Mouse (Mus musculus) forebrain, embryonic 14.5 days (tissue): ENCODE data around the gene Kl. TPM values are rescaled to one million over a fixed set of nuclear protein-coding genes. Genes with fewer than 3 reads are reported as not detected.

Source experiments
- ATAC-seq: fragments of 200-750 bp; cut with Nextera tagmentation; 2 replicates; pipeline ENCODE4 v1.8.0; 2017; ENCODE audit warnings: mild to moderate bottlenecking, moderate library complexity
- DNase-seq: peaks from one replicate; pipeline ENCODE4 v3.0.0-alpha.2; 2015; ENCODE audit warnings: low spot score
- H3K27ac ChIP-seq: fragments of 300-500 bp; sonication (generic); 2 replicates; pipeline ENCODE4 v1.5.1; 2014; ENCODE audit warnings: low read depth, mild to moderate bottlenecking, control low read depth, low read length, moderate library complexity
- H3K27me3 ChIP-seq: fragments of 300-500 bp; sonication (generic); replicated peaks from 2 replicates; pipeline ENCODE4 v1.6.1; 2014; ENCODE audit warnings: low read length, control low read depth, mixed read lengths; ENCODE audit not compliant: control insufficient read depth, insufficient read depth
- H3K36me3 ChIP-seq: fragments of 300-500 bp; sonication (generic); 2 replicates; pipeline ENCODE4 v1.6.1; 2014; ENCODE audit warnings: low read length, control low read depth; ENCODE audit not compliant: control insufficient read depth, insufficient read depth
- H3K4me1 ChIP-seq: fragments of 300-500 bp; sonication (generic); 2 replicates; pipeline ENCODE4 v1.6.1; 2014; ENCODE audit warnings: antibody characterized with exemption, low read length, control low read depth; ENCODE audit not compliant: control insufficient read depth, insufficient read depth
- H3K4me2 ChIP-seq: fragments of 300-500 bp; sonication (generic); 2 replicates; pipeline ENCODE4 v1.6.1; 2014; ENCODE audit warnings: mild to moderate bottlenecking, control low read depth, low read length
- H3K4me3 ChIP-seq: fragments of 300-500 bp; sonication (generic); 2 replicates; pipeline ENCODE4 v1.5.1; 2014; ENCODE audit warnings: low read depth, low read length, control low read depth
- H3K9ac ChIP-seq: fragments of 300-500 bp; sonication (generic); 2 replicates; pipeline ENCODE4 v1.6.1; 2014; ENCODE audit warnings: mild to moderate bottlenecking, low read length, control low read depth, moderate library complexity
- H3K9me3 ChIP-seq: fragments of 300-500 bp; sonication (generic); replicated peaks from 2 replicates; pipeline ENCODE4 v1.6.1; 2016; ENCODE audit warnings: low read length, control low read depth, mixed read lengths; ENCODE audit not compliant: control insufficient read depth
- WGBS: fragments of 180-500 bp; shearing (Covaris S2); extraction: QIAGEN DNeasy Blood & Tissue Kit; methylation state at CpG from one replicate; pipeline ENCODE4 v1.1.7; 2014; 5-methylcytosine and 5-hydroxymethylcytosine counted together
- polyA plus RNA-seq: library from polyadenylated mRNA; unstranded; fragments of >200 nt; fragmentation: Nextera tagmentation; extraction: Ambion mirVana; gene quantifications from 2 replicates; pipeline ENCODE4 v1.2.1, GENCODE M21; 2014

Gene Kl
- polyA plus RNA-seq, 1 experiment from 2014 or later = 0.20 TPM

DNA sequence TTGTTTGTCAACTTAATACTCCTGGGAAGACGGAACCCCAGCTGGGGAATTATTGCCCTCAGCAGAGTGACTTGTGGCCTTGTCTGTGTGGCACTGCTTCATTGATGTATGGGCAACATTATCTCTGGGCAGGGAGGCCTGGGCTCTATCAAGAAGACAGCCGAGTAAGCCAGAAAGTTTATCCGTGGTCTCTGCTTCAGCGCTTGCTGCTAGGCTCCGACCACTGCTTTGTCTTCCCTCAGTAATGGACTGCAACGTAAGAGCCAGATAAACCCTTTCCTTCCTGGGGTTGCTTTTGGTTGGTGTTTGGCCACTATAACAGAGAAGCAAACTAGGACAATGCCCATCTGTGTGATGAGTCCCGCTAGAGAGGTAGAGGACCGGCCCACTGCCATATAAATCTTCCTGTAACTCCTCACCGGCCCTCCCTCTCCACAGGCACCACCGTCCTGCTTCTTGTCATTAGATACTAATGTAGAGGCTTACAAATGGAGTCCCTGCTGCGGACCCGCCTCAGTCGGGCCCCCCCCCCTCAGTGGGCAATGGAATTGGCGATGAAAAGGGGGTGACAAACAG lies 25.1 kb downstream of the Kl start:
- Histone ChIP-seq H3K4me3 (no peak overlapping the region), H3K27me3 (no peaks in the 10 kb centered on the region), H3K4me1 (no peaks in the 10 kb centered on the region), H3K27ac (no peak overlapping the region), H3K36me3 (no peaks in the 10 kb centered on the region), H3K9me3 (no peaks in the 10 kb centered on the region), H3K4me2 (no peak overlapping the region), H3K9ac (no peak overlapping the region)
- DNase-seq (no peak), ATAC-seq (no peak)
- WGBS = 83% methylated on average over 14 of the region's 14 CpGs

DNA sequence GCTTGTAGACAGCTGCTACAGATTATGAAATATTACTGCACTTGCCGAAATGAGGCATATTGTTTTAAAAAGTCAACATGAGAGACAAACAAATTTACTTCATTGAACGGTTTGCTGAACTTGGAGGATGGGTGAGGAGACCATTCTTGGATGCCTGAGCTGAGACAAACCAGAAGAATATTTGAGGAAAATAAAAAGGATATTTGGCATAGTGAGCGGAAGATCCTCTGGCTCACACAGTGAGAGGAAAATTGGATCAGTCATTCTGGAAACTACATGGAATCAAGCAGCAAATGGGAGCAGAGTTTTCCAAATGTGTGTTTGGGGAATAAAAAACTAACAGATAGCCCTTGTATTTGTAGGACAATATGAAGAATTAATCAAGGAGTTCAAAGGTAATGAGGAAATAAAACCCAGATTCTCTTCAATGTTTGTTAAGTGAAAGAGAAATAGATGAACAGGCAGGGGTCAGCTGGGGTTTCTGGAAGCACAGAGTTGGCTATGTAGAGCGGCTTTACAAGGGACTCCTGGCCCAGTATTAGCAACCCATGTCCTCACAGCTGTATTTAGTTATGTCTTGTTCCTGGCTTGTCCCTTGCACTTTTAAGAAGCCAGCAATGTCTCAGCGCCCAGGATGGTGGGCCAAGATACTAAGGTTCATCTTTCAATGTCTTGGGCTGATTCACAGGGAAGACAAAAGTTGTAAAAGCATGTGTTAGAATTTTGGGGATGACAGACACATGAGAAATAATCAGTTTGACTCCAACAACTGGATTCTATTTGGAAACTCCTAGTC lies 27.1 kb downstream of the Kl start:
- Histone ChIP-seq H3K27ac (no peak overlapping the region), H3K9me3 (no peaks in the 10 kb centered on the region), H3K27me3 (no peaks in the 10 kb centered on the region), H3K36me3 (no peaks in the 10 kb centered on the region), H3K9ac (no peak overlapping the region), H3K4me1 (no peaks in the 10 kb centered on the region), H3K4me3 (no peak overlapping the region), H3K4me2 (no peak overlapping the region)
- no peak for DNase-seq
- WGBS = 89% methylated on average over 5 of the region's 5 CpGs
- no peak for ATAC-seq

DNA sequence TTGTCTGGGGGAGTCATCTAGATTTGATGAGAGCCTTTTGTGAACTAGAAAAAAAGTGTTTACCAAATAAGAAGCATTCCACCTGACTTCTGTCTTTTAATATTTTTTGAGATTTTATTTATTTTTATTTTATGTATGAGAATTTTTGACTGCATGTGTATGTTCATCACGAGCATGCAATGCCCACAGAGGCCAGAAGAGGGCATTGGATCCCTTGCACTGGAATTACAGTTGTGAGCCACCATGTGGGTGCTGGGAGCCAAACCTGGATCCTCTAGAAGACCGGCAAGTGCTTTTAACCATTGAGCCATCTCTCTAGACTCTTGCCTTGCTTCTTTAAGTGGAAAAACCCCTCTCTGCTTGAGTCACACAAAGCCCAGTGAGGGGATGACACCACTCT lies 29.7 kb downstream of the Kl start:
- no peak overlapping the region for H3K4me2 ChIP-seq
- H3K27ac ChIP-seq = no peak overlapping the region
- H3K27me3 ChIP-seq = no peaks in the 10 kb centered on the region
- no peak overlapping the region for H3K4me3 ChIP-seq
- no peaks in the 10 kb centered on the region for H3K9me3 ChIP-seq
- no peaks in the 10 kb centered on the region for H3K4me1 ChIP-seq
- H3K9ac ChIP-seq = no peak overlapping the region
- DNase-seq (no peak), ATAC-seq (no peak)
- no peaks in the 10 kb centered on the region for H3K36me3 ChIP-seq
- 90% methylated on average over 2 of the region's 2 CpGs for WGBS

DNA sequence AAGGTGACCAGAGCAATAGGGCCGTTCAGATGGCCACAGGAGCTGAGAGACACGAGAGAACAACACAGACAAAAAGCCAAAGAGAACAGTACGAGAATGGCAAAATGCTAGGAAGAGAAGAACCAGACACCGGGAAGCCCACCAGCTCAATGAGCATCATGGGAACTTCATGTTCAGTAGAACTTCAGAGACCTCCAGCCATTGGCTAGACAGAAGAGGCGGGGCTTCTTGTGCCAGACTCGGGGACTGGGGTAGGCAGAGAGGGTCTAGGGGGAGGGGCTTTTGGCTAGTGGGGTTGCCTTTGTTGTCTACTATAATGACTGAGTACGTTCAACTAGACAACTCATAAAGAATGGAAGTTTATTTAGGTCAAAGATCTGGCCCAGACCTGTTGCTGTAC lies 41.7 kb downstream of the Kl start:
- H3K36me3 ChIP-seq = no peaks in the 10 kb centered on the region
- H3K4me2 ChIP-seq = no peak overlapping the region
- DNase-seq = no peak

DNA sequence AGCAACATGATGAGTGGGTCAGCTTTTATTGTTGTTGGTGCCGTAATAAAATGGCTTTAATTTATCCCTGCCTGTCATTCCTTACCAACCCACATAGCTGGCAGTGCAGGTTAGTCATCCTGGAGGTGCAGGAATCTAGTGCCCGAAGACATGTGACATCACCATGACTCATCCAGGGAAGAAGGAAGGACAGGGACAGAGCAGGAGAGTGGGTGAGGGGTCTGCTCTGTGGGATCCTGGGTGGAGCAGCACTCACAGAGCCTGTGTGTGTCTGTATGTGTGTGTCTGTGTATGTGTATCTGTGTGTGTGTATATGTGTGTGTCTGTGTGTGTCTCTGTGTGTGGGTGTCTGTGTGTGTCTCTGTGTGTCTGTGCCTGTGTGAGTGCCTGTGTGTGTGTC lies 44.2 kb downstream of the Kl start:
- Histone ChIP-seq H3K4me2 (no peak overlapping the region), H3K4me1 (no peaks in the 10 kb centered on the region), H3K4me3 (no peak overlapping the region), H3K27ac (no peak overlapping the region), H3K9me3 (no peaks in the 10 kb centered on the region), H3K9ac (no peak overlapping the region), H3K27me3 (no peaks in the 10 kb centered on the region), H3K36me3 (no peaks in the 10 kb centered on the region)
- ATAC-seq = no peak
- WGBS = 80% methylated on average over 2 of the region's 2 CpGs
- no peak for DNase-seq

More for the DNA sequence above, 41.7 kb downstream of the Kl start:
- ATAC-seq = no peak
- Histone ChIP-seq H3K4me3 (no peak overlapping the region), H3K27me3 (no peaks in the 10 kb centered on the region), H3K27ac (no peak overlapping the region), H3K9me3 (no peaks in the 10 kb centered on the region), H3K4me1 (no peaks in the 10 kb centered on the region), H3K9ac (no peak overlapping the region)
- WGBS = 95% methylated on average over 7 of the region's 7 CpGs

DNA sequence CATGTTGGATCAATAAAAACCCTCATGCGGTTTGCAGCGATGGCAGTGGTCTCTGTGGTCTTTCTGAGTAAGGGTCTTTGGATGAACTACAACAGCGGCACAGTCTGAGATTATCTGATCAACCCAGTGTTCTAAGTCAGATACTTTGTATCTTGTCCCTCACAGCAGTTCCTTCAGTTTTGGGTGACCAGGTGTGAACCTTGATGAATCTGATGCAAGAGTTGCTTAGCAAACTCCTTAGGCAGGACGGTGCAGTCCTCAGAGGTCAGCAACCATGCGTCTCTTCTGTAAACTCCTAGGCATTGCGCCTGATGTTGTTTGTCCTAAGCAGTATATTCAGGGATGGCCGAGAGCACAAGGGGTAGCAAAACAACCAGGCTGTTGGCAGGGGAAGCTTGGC lies 48.7 kb downstream of the Kl start:
- H3K9me3 ChIP-seq = no peaks in the 10 kb centered on the region
- no peak overlapping the region for H3K27ac ChIP-seq
- H3K4me3 ChIP-seq = no peak overlapping the region
- no peaks in the 10 kb centered on the region for H3K36me3 ChIP-seq
- no peaks in the 10 kb centered on the region for H3K27me3 ChIP-seq
- no peak for ATAC-seq
- H3K4me1 ChIP-seq = no peaks in the 10 kb centered on the region
- 96% methylated on average over 7 of the region's 7 CpGs for WGBS
- no peak for DNase-seq
- H3K4me2 ChIP-seq = no peak overlapping the region
- no peak overlapping the region for H3K9ac ChIP-seq

DNA sequence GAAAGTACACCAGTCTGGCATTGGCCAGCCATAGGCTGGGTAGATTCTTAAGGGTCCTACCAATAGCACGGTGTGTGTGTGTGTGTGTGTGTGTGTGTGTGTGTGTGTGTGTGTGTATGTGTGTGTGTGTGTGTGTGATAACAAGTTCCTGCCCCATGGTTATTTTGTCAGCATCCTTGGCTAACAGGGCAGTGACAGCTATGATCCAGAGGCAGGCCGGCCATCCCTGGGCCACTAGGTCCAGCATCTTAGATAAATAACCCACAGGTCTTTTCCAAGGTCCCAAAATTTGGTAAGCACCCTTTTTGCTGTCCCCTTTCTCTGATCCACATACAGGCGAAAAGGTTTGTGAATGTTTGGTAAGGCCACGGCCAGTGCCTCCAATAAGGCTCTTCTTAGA lies 49.6 kb downstream of the Kl start:
- ATAC-seq (no peak), DNase-seq (no peak)
- Histone ChIP-seq H3K4me2 (no peak overlapping the region), H3K36me3 (no peaks in the 10 kb centered on the region), H3K4me1 (no peaks in the 10 kb centered on the region), H3K9ac (no peak overlapping the region), H3K9me3 (no peaks in the 10 kb centered on the region), H3K27ac (no peak overlapping the region), H3K27me3 (no peaks in the 10 kb centered on the region), H3K4me3 (no peak overlapping the region)
- 96% methylated on average over 4 of the region's 4 CpGs for WGBS

DNA sequence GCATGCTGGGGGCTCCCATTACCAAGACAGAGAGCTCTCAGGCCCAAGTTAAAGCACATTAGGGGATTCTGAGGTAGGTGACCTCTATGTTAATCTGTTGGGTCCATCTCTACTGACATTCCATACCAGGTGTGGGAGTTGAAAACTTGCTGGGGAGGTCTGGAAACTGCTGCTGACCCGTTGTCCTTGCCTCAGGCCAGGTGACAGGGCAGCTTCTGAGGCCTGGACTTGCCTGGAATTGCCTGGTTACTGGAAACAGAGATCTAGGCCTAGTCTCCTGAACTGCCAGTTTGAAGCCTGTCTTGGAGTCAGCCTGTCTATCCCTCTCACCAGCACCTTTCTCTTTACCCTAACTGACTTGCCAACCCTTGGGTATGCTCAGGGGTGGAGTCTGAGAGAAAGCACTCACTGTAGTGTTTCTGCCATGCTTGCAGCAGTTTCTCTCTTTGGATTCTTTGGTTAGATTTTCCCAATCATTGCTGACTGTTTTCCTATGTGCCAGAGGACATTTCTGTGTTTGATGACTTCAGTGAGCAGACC lies 51.9 kb downstream of the Kl start:
- no peak overlapping the region for H3K4me2 ChIP-seq
- ATAC-seq (no peak), DNase-seq (no peak)
- no peaks in the 10 kb centered on the region for H3K27me3 ChIP-seq
- H3K36me3 ChIP-seq = no peaks in the 10 kb centered on the region
- H3K9me3 ChIP-seq = no peaks in the 10 kb centered on the region
- no peak overlapping the region for H3K9ac ChIP-seq
- H3K4me3 ChIP-seq = no peak overlapping the region
- no peaks in the 10 kb centered on the region for H3K4me1 ChIP-seq
- 78% methylated on average over 1 of the region's 1 CpGs for WGBS
- no peak overlapping the region for H3K27ac ChIP-seq

DNA sequence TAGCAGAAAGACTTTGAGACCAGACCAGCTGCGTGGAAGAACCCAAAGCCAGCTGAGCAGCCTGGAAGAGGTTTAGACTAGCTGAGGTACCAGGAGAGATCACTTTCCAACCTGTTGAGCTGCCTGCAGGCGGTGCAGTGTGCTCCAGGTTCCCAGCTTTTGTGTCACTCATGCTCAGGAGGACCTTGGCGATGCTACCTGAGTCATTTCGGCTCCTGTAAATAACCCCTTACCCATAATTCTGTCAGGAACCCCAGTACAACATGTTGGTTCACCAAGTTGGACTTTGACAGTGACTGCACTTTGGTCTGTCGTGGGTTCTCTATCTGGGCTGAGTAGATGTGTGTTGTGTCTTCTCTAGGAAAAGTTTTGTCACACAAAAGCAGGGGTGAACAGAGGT lies 66.0 kb downstream of the Kl start:
- Histone ChIP-seq H3K27me3 (no peaks in the 10 kb centered on the region), H3K9me3 (0 out of 2 replicates have a peak, but pooled peaks cover 4% of the 10 kb centered on the region), H3K4me2 (no peak overlapping the region), H3K4me1 (peaks cover 16% of the 10 kb centered on the region; the same call in 1 of the 2 replicates), H3K36me3 (no peaks in the 10 kb centered on the region), H3K4me3 (no peak overlapping the region), H3K27ac (no peak overlapping the region), H3K9ac (no peak overlapping the region)
- 75% methylated on average over 5 of the region's 5 CpGs for WGBS
- no peak for ATAC-seq
- DNase-seq = no peak
